Mouse (Mus musculus) central nervous system, embryonic 18 days (tissue): ENCODE measurements around the gene Cd86. TPM values are rescaled to one million over a fixed set of nuclear protein-coding genes. Genes with fewer than 3 reads are reported as not detected.

Experiments used
- polyA plus RNA-seq: library from polyadenylated mRNA; depleted of rRNA; stranded (reverse); fragments of >200 nt; gene quantifications from 2 replicates; pipeline ENCODE4 v1.2.3, GENCODE M21; 2012; rRNA removed

Cd86 gene
- 0.94 and 1.2 TPM in 2 replicates for polyA plus RNA-seq

DNA sequence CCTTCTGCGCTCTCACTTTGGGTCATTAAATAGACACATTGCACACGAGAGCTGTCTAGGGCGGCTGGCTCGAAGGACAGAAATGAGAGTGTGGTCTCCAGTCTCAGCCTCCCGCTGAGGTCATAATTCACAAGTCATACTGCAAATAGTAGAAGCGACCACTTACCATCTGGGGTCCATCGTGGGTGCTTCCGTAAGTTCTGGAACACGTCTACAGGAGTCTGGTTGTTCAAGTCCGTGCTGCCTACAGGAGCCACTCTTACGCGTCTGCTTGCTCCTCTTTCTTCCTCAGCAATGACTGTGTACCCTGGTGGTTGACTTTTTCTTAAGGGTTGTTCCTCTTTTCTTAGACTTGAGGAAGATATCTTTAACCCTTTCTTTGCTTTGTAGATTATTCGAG is at the start of gene Cd86:
Gene Cd86 (minus strand): TSS at position 300 of the 400 bp plus-strand sequence.

DNA sequence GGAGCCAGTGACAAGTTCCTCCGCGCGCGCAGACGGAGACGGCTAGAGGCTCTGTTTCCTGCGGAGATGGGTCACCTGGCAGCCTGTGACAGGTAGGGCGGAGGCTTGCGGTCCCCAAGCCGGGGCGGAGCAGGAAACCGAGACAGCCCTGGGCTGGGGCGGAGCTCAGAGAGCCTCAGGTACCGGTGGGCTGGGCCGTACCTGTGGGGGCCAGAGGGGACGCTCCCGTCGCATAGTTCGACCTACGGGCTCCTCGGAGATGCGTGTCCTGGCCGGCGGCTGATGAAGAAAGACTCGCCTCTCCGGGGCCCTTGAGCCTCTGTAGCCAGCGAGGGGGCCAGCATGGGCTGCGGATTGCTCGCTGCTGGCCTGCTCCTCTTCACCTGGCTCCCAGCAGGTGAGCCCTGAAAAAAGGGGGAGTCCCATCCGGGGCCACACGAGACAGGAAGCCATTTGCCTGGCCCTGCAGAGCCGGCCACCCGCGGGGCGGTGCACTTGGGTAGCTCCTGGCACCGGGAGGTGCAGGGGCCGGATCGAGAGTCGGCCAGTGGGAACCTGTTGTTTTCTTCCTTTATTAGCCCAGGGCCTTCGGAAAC is 28.0 kb upstream of the Cd86 start, which contains the start of gene Ildr1:
Gene Ildr1 (plus strand): TSS at position 161 of the 596 bp plus-strand sequence.

DNA sequence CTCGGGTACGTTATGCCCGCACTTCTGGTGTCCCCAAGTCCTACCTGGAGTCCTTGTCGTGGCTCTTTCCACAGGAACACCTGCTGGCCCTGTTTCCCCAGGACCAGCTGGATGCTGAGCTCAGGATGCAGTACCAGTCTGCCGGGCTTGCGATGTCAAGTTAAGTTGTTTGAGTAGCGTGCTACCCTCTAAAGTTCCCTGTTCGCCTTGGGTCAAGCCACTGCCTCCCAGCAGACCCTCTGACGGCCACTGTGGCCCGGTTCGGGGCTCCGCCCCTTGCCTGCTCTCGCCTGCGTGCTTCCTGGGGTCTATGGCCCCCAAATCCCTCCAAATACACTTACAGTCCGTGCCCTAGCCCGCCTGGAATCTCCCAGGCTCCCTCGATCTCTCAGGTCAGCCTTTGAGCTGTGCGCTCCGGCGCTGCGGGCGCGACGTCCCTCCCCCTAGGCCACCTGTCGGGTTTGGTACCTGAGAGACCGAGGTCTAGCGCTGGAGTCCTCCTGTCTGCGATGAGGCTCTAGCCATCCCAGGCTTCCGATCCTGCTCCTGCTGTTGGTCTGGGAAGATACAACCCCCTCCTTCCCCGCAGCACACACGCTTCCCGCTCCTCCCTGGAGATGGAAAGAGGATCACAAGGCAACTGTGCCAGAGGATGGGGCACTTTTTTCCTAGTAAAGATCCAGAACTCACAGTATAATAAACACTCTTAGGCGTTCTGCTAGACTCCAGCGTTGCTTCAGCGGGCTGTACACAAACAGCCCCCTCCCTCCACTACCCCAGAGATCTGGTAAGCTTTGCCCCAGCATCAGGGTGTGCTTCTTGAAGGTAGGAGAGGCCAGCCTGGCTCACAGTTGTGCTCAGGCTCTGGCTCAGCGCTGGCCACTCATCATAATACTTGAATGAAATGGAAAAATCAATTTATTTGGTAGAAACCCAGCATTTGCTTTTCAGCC is 104.2 kb downstream of the Cd86 start, which contains the start of gene Casr:
Gene Casr (minus strand): TSS at position 756 of the 953 bp plus-strand sequence.

Other genes with a start within 250 kb of the Cd86 start
- gene Stfa3, start 210.7 kb downstream of the Cd86 start, polyA plus RNA-seq, result 0.49 and 1.1 TPM in 2 replicates
- gene Casr, start 103.9 kb downstream of the Cd86 start, polyA plus RNA-seq, result 0.27 and 0.33 TPM in 2 replicates
- 0.41 and 0.45 TPM in 2 replicates for gene Ildr1, start 27.9 kb upstream of the Cd86 start, polyA plus RNA-seq
- 16.4 and 21.7 TPM in 2 replicates for gene Slc15a2, start 118.9 kb upstream of the Cd86 start, polyA plus RNA-seq
- gene Iqcb1, start 162.3 kb upstream of the Cd86 start, polyA plus RNA-seq, result 27.6 and 29.8 TPM in 2 replicates
- gene Eaf2, start 208.9 kb upstream of the Cd86 start, polyA plus RNA-seq, result 0.44 and 0.68 TPM in 2 replicates
- gene Golgb1, start 209.1 kb upstream of the Cd86 start, polyA plus RNA-seq, result 36.1 and 38.0 TPM in 2 replicates